Mouse (Mus musculus) MEL (cell line): ENCODE measurements around the gene Taar7a. TPM values are rescaled to one million over a fixed set of nuclear protein-coding genes. Genes with fewer than 3 reads are reported as not detected.

Experiments used
- DNase-seq: peaks from one replicate; pipeline ENCODE4 v3.0.0; 2011; ENCODE audit warnings: low read depth, low spot score
- H3K27ac ChIP-seq: 2 replicates; pipeline ENCODE4 v1.5.1; 2012; ENCODE audit warnings: low read depth, mild to moderate bottlenecking, control low read depth, low read length, moderate library complexity; ENCODE audit not compliant: control insufficient read depth
- H3K27me3 ChIP-seq, 2 experiments: fragments of 150-350 bp in 1 of 2; sonication (generic) in 1 of 2; 2 replicates each; pipeline ENCODE4 v1.6.1; 2012; ENCODE audit warnings: low read length in 2 of 2, mild to moderate bottlenecking in 2 of 2, improper control_type of control experiment in 1 of 2, moderate library complexity in 1 of 2; ENCODE audit not compliant: insufficient read depth in 2 of 2, control insufficient read depth in 1 of 2
- H3K36me3 ChIP-seq, 2 experiments: 2 replicates each; pipeline ENCODE4 v1.6.1; 2012 to 2014; ENCODE audit warnings: low read length in 2 of 2, improper control_type of control experiment in 1 of 2, inconsistent platforms in 1 of 2, mild to moderate bottlenecking in 1 of 2; ENCODE audit not compliant: insufficient read depth in 2 of 2, control insufficient read depth in 1 of 2
- H3K4me1 ChIP-seq, 2 experiments: fragments of 150-350 bp in 1 of 2; sonication (generic) in 1 of 2; 2 replicates each; pipeline ENCODE4 v1.6.1; 2012; ENCODE audit warnings: low read length in 2 of 2, improper control_type of control experiment in 1 of 2, mild to moderate bottlenecking in 1 of 2; ENCODE audit not compliant: insufficient read depth in 2 of 2, control insufficient read depth in 1 of 2
- H3K4me3 ChIP-seq, 2 experiments: fragments of 150-350 bp in 1 of 2; sonication (generic) in 1 of 2; 2 replicates each; pipeline ENCODE4 v1.5.1; 2012; ENCODE audit warnings: low read depth in 2 of 2, low read length in 2 of 2, mild to moderate bottlenecking in 2 of 2, moderate library complexity in 2 of 2, control low read depth in 1 of 2, improper control_type of control experiment in 1 of 2; ENCODE audit not compliant: control insufficient read depth in 1 of 2, insufficient read depth in 1 of 2
- H3K79me2 ChIP-seq: 2 replicates; pipeline ENCODE4 v1.6.1; 2012; ENCODE audit warnings: mild to moderate bottlenecking, low read length, moderate library complexity; ENCODE audit not compliant: control insufficient read depth, poor library complexity, insufficient read depth
- H3K9ac ChIP-seq: 2 replicates; pipeline ENCODE4 v1.6.1; 2012; ENCODE audit warnings: low read depth, mild to moderate bottlenecking, control low read depth, low read length, moderate library complexity; ENCODE audit not compliant: control insufficient read depth, poor library complexity, severe bottlenecking
- H3K9me3 ChIP-seq: fragments of 150-350 bp; sonication (generic); replicated peaks from 2 replicates; pipeline ENCODE4 v1.6.1; 2012; ENCODE audit warnings: mild to moderate bottlenecking, low read length, improper control_type of control experiment, moderate library complexity; ENCODE audit not compliant: insufficient read depth
- BHLHE40 ChIP-seq: IDR thresholded peaks from 2 replicates; pipeline ENCODE4 v1.6.1; 2012; ENCODE audit warnings: low read depth, mild to moderate bottlenecking, inconsistent platforms, low read length, improper control_type of control experiment, borderline replicate concordance
- E2F4 ChIP-seq: IDR thresholded peaks from 2 replicates; pipeline ENCODE4 v1.6.1; 2011; ENCODE audit warnings: low read depth, low read length, improper control_type of control experiment, borderline replicate concordance
- ELF1 ChIP-seq: IDR thresholded peaks from 2 replicates; pipeline ENCODE4 v1.6.1; 2014; ENCODE audit warnings: low read depth, mild to moderate bottlenecking, inconsistent platforms, low read length, improper control_type of control experiment, moderate library complexity
- EP300 ChIP-seq, 2 experiments: IDR thresholded peaks; 2 replicates each; pipeline ENCODE4 v1.6.1; 2011; ENCODE audit warnings: improper control_type of control experiment in 2 of 2, low read length in 2 of 2, low read depth in 1 of 2, mild to moderate bottlenecking in 1 of 2
- ETS1 ChIP-seq: IDR thresholded peaks from 2 replicates; pipeline ENCODE4 v1.6.1; 2012; ENCODE audit warnings: low read depth, mild to moderate bottlenecking, inconsistent platforms, low read length, improper control_type of control experiment, moderate library complexity
- GABPA ChIP-seq: IDR thresholded peaks from 2 replicates; pipeline ENCODE4 v1.6.1; 2012; ENCODE audit warnings: low read depth, mild to moderate bottlenecking, inconsistent platforms, low read length, improper control_type of control experiment, moderate library complexity
- MAZ ChIP-seq: IDR thresholded peaks from 2 replicates; pipeline ENCODE4 v1.6.1; 2012; ENCODE audit warnings: low read depth, mild to moderate bottlenecking, inconsistent platforms, low read length, improper control_type of control experiment
- MEF2A ChIP-seq: IDR thresholded peaks from 2 replicates; pipeline ENCODE4 v1.6.1; 2014; ENCODE audit warnings: low read depth, mild to moderate bottlenecking, inconsistent platforms, low read length, improper control_type of control experiment; ENCODE audit not compliant: poor library complexity, insufficient replicate concordance, severe bottlenecking; ENCODE audit errors: extremely low read depth
- MYB ChIP-seq: IDR thresholded peaks from 2 replicates; pipeline ENCODE4 v1.6.1; 2011; ENCODE audit warnings: mild to moderate bottlenecking, low read depth, low read length, improper control_type of control experiment
- NRF1 ChIP-seq: IDR thresholded peaks from 2 replicates; pipeline ENCODE4 v1.6.1; 2014; ENCODE audit warnings: low read depth, mild to moderate bottlenecking, inconsistent platforms, low read length, improper control_type of control experiment, moderate library complexity; ENCODE audit not compliant: poor library complexity, insufficient read depth, severe bottlenecking
- POLR2A ChIP-seq, 2 experiments: IDR thresholded peaks; 2 replicates each; pipeline ENCODE4 v1.6.1; 2011 to 2012; ENCODE audit warnings: low read length in 2 of 2, mild to moderate bottlenecking in 2 of 2, control low read depth in 1 of 2, improper control_type of control experiment in 1 of 2, low read depth in 1 of 2, moderate library complexity in 1 of 2; ENCODE audit not compliant: control insufficient read depth in 1 of 2, insufficient read depth in 1 of 2, poor library complexity in 1 of 2
- POLR2AphosphoS5 ChIP-seq: IDR thresholded peaks from 2 replicates; pipeline ENCODE4 v1.6.1; 2012; ENCODE audit warnings: low read depth, borderline replicate concordance, mild to moderate bottlenecking, inconsistent platforms, low read length, moderate library complexity, mixed read lengths
- SMC3 ChIP-seq: IDR thresholded peaks from 2 replicates; pipeline ENCODE4 v1.6.1; 2011; ENCODE audit warnings: low read depth, low read length, improper control_type of control experiment
- TBP ChIP-seq: IDR thresholded peaks from 2 replicates; pipeline ENCODE4 v1.8.0; 2011; ENCODE audit warnings: low read depth, low read length, improper control_type of control experiment
- TCF12 ChIP-seq: IDR thresholded peaks from 2 replicates; pipeline ENCODE4 v1.6.1; 2014; ENCODE audit warnings: low read depth, mild to moderate bottlenecking, inconsistent platforms, low read length, improper control_type of control experiment, moderate library complexity
- ZC3H11A ChIP-seq: IDR thresholded peaks from 2 replicates; pipeline ENCODE4 v1.6.1; 2012; ENCODE audit warnings: low read depth, mild to moderate bottlenecking, inconsistent platforms, low read length, improper control_type of control experiment
- polyA plus RNA-seq, 2 experiments: library from polyadenylated mRNA; stranded (reverse) in 1 of 2; unstranded in 1 of 2; fragments of >175 nt in 1 of 2; fragments of >200 nt in 1 of 2; gene quantifications; 2 replicates each; pipeline versions ENCODE4 v1.2.1 to v1.2.4; 2012; ENCODE audit warnings: low replicate concordance in 2 of 2, low read depth in 1 of 2; ENCODE audit not compliant: insufficient read length in 2 of 2, insufficient read depth in 1 of 2, missing spikeins in 1 of 2
- total RNA-seq: library from RNA; depleted of rRNA; stranded (reverse); fragments of 300-350 nt; gene quantifications from 2 replicates; pipeline ENCODE4 v1.2.3, GENCODE M21; 2012; rRNA removed

Gene Taar7a
- total RNA-seq (not detected in 2 replicates), polyA plus RNA-seq (not detected)

DNA sequence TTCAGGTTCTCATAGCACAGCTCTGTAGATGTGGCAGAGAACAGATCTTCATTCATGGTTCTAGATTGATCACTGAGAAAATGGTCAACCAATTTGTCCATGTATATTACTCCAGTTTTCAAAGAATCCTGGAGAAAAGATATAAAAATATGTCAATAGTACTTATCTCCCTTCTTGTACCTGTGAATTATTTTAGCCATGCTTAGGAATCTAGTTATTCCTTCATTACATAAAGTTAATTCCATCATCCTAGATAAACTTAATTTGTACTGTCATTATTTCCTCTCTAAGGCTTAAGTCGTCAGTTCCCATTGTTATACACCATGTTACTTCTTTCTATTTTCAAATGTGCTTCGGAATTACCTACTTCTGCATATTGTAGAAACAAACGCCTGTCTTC lies at the start of gene Taar7a:
Gene Taar7a (minus strand): TSS at position 101 of the 400 bp plus-strand sequence.
- H3K4me3 ChIP-seq = no peak within 1 kb of the TSS
- no peak within 1 kb of the TSS for H3K27ac ChIP-seq
- no peak within 1 kb of the TSS for H3K9ac ChIP-seq
- no peaks in the 10 kb centered on the region for H3K4me1 ChIP-seq
- H3K9me3 ChIP-seq = no peaks in the 10 kb centered on the region
- no peak for TF ChIP-seq SMC3
- TF ChIP-seq ZC3H11A = no peak
- no peak for TF ChIP-seq GABPA
- no peak for TF ChIP-seq TCF12
- no peak for TF ChIP-seq BHLHE40
- no peak for TF ChIP-seq E2F4
- TF ChIP-seq NRF1 = no peak
- TF ChIP-seq MAZ = no peak
- TF ChIP-seq MYB = no peak
- no peak for TF ChIP-seq POLR2AphosphoS5
- no peak for TF ChIP-seq MEF2A
- no peak for TF ChIP-seq ETS1
- TF ChIP-seq EP300 (IDR thresholded peaks at IDR 0.05; ENCODE audit: low read depth in 1 of 2, low read length in 2 of 2) = no peak
- TF ChIP-seq ELF1 = no peak
- no peak for TF ChIP-seq TBP
- TF ChIP-seq POLR2A (IDR thresholded peaks at IDR 0.05; ENCODE audit: control insufficient read depth in 1 of 2, insufficient read depth in 1 of 2, low read depth in 1 of 2, low read length in 2 of 2, poor library complexity in 1 of 2) = no peak
- H3K79me2 ChIP-seq = no peaks in the 10 kb centered on the region
- no peaks in the 10 kb centered on the region for H3K36me3 ChIP-seq
- DNase-seq = no peak
- H3K27me3 ChIP-seq = no peaks in the 10 kb centered on the region

DNA sequence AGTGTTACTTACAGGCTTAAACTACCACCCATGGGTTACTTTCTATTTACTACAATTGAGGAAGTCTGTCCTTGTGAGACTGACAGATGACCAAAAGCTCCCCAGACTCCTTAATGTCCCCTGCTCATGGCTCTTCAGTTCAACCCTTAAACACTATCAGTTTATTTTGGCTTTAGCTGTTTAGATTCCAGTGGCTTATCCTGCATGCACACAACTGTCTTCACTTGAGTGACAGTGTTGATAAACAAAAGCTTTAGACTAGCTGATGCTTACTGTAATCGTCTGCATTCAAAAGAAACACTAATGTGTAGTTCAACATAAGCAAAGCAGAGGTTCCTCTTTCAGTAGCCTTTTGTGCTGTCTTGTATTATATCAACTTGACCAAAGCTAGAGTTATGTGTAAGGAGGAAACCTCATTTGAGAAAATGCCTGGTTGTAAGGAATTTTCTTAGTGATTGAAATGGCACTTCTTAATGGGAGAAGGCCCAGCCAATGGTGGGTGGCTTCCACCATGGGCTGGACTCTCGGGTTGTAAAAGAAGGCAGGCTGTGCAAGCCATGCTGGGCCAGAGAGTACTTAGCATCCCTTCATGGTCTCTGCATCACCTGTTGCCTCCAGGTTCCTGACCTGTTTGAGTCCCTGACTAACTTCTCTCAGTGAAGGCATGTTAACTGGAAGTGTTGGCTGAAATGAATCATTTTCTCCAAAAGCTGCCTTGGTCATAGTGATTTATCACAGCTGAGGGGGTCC lies 47.0 kb upstream of the Taar7a start:
- no peak for TF ChIP-seq MAZ
- TF ChIP-seq, all 39 proteins: peak for 0
- Histone ChIP-seq H3K9me3 (no peaks in the 10 kb centered on the region), H3K27me3 (no peaks in the 10 kb centered on the region; a peak in 2 of 4 replicates), H3K36me3 (no peaks in the 10 kb centered on the region), H3K4me3 (no peak overlapping the region), H3K9ac (no peak overlapping the region), H3K27ac (no peak overlapping the region), H3K79me2 (no peaks in the 10 kb centered on the region), H3K4me1 (no peaks in the 10 kb centered on the region)
- no peak for DNase-seq
